Mouse (Mus musculus) embryonic facial prominence, embryonic 10.5 days (tissue): ENCODE results near the gene Kif13a. TPM values are rescaled to one million over a fixed set of nuclear protein-coding genes. Genes with fewer than 3 reads are reported as not detected.

Source experiments
- DNase-seq: peaks from one replicate; pipeline ENCODE4 v3.0.0-alpha.2; 2017; ENCODE audit warnings: low spot score
- H3K27ac ChIP-seq: fragments of 300-500 bp; sonication (generic); replicated peaks from 2 replicates; pipeline ENCODE4 v1.5.1; 2016; ENCODE audit warnings: mild to moderate bottlenecking
- H3K27me3 ChIP-seq: fragments of 300-500 bp; sonication (generic); replicated peaks from 2 replicates; pipeline ENCODE4 v1.6.1; 2016; ENCODE audit warnings: low read depth, mild to moderate bottlenecking; ENCODE audit not compliant: poor library complexity, severe bottlenecking
- H3K36me3 ChIP-seq: fragments of 300-500 bp; sonication (generic); replicated peaks from 2 replicates; pipeline ENCODE4 v1.6.1; 2016; ENCODE audit warnings: mild to moderate bottlenecking, moderate library complexity
- H3K4me1 ChIP-seq: fragments of 300-500 bp; sonication (generic); 2 replicates; pipeline ENCODE4 v1.6.1; 2016
- H3K4me3 ChIP-seq: fragments of 300-500 bp; sonication (generic); 2 replicates; pipeline ENCODE4 v1.5.1; 2016; ENCODE audit warnings: mild to moderate bottlenecking, moderate library complexity
- H3K9me3 ChIP-seq: fragments of 300-500 bp; sonication (generic); 2 replicates; pipeline ENCODE4 v1.6.1; 2016; ENCODE audit warnings: mild to moderate bottlenecking
- WGBS: fragments of 180-500 bp; shearing (Covaris S2); methylation state at CpG from one replicate; pipeline ENCODE4 v1.1.7; 2016; 5-methylcytosine and 5-hydroxymethylcytosine counted together
- polyA plus RNA-seq: library from polyadenylated mRNA; unstranded; fragments of >200 nt; fragmentation: Nextera tagmentation; extraction: Ambion mirVana; gene quantifications from 2 replicates; pipeline ENCODE4 v1.2.1, GENCODE M21; 2016

The Kif13a gene
- polyA plus RNA-seq, 1 experiment from 2014 or later, result 17.0 TPM

- no peak overlapping the region for H3K27ac ChIP-seq
- WGBS, result 90% methylated on average over 11 of the region's 11 CpGs
- no peaks in the 10 kb centered on the region for H3K9me3 ChIP-seq
- no peak for DNase-seq
- H3K4me1 ChIP-seq, result peaks cover 8% of the 10 kb centered on the region; the same call in 1 of the 2 replicates
- no peak overlapping the region for H3K4me3 ChIP-seq
- no peaks in the 10 kb centered on the region for H3K27me3 ChIP-seq
- no peaks in the 10 kb centered on the region for H3K36me3 ChIP-seq
Measured at GRCm38 (mm10) chr13:46872732-46873131, 56.9 kb downstream of the Kif13a start.

GRCm38 (mm10) chr13:46872194-46872593, 57.5 kb downstream of the Kif13a start:
- peaks cover 8% of the 10 kb centered on the region; the same call in 1 of the 2 replicates for H3K4me1 ChIP-seq
- DNase-seq, result no peak
- H3K36me3 ChIP-seq, result no peaks in the 10 kb centered on the region
- WGBS, result 75% methylated on average over 6 of the region's 6 CpGs
- no peak overlapping the region for H3K4me3 ChIP-seq
- H3K27ac ChIP-seq, result no peak overlapping the region
- no peaks in the 10 kb centered on the region for H3K27me3 ChIP-seq
- no peaks in the 10 kb centered on the region for H3K9me3 ChIP-seq

GRCm38 (mm10) chr13:46869464-46869863, 60.2 kb downstream of the Kif13a start:
- Histone ChIP-seq H3K27ac (no peak overlapping the region), H3K36me3 (no peaks in the 10 kb centered on the region), H3K4me1 (peaks cover 8% of the 10 kb centered on the region; the same call in 1 of the 2 replicates), H3K9me3 (no peaks in the 10 kb centered on the region), H3K4me3 (no peak overlapping the region), H3K27me3 (no peaks in the 10 kb centered on the region)
- no peak for DNase-seq
- 94% methylated on average over 13 of the region's 13 CpGs for WGBS

GRCm38 (mm10) chr13:46863169-46863748, 66.4 kb downstream of the Kif13a start:
- no peaks in the 10 kb centered on the region for H3K9me3 ChIP-seq
- no peaks in the 10 kb centered on the region for H3K4me1 ChIP-seq
- H3K4me3 ChIP-seq, result no peak overlapping the region
- 91% methylated on average over 3 of the region's 3 CpGs for WGBS
- no peak overlapping the region for H3K27ac ChIP-seq
- no peaks in the 10 kb centered on the region for H3K36me3 ChIP-seq
- DNase-seq, result no peak
- no peaks in the 10 kb centered on the region for H3K27me3 ChIP-seq

GRCm38 (mm10) chr13:46859876-46860275, 69.8 kb downstream of the Kif13a start:
- no peak for DNase-seq
- Histone ChIP-seq H3K9me3 (no peaks in the 10 kb centered on the region), H3K27me3 (no peaks in the 10 kb centered on the region), H3K4me3 (no peak overlapping the region), H3K36me3 (peaks cover 4% of the 10 kb centered on the region; the same call in 1 of the 2 replicates), H3K27ac (no peak overlapping the region), H3K4me1 (peaks cover 8% of the 10 kb centered on the region; the same call in 1 of the 2 replicates)
- 92% methylated on average over 2 of the region's 2 CpGs for WGBS

GRCm38 (mm10) chr13:46859173-46859572, 70.5 kb downstream of the Kif13a start:
- H3K9me3 ChIP-seq, result no peaks in the 10 kb centered on the region
- WGBS, result 96% methylated on average over 2 of the region's 2 CpGs
- H3K4me3 ChIP-seq, result no peak overlapping the region
- no peaks in the 10 kb centered on the region for H3K27me3 ChIP-seq
- peaks cover 8% of the 10 kb centered on the region; the same call in 1 of the 2 replicates for H3K4me1 ChIP-seq
- DNase-seq, result no peak
- no peak overlapping the region for H3K27ac ChIP-seq
- H3K36me3 ChIP-seq, result peaks cover 4% of the 10 kb centered on the region; the same call in 1 of the 2 replicates

- H3K9me3 ChIP-seq, result no peaks in the 10 kb centered on the region
- no peak for DNase-seq
- 87% methylated on average over 8 of the region's 8 CpGs for WGBS
- no peaks in the 10 kb centered on the region for H3K27me3 ChIP-seq
- H3K4me3 ChIP-seq, result no peak overlapping the region
- H3K4me1 ChIP-seq, result peaks cover 8% of the 10 kb centered on the region; the same call in 1 of the 2 replicates
- peaks cover 4% of the 10 kb centered on the region; the same call in 1 of the 2 replicates for H3K36me3 ChIP-seq
- no peak overlapping the region for H3K27ac ChIP-seq
Measured at GRCm38 (mm10) chr13:46858835-46859152, 70.9 kb downstream of the Kif13a start.

GRCm38 (mm10) chr13:46858143-46858834, 71.4 kb downstream of the Kif13a start:
- Histone ChIP-seq H3K36me3 (peaks cover 4% of the 10 kb centered on the region; the same call in 1 of the 2 replicates), H3K4me1 (peaks cover 8% of the 10 kb centered on the region; the same call in 1 of the 2 replicates), H3K27me3 (no peaks in the 10 kb centered on the region), H3K9me3 (no peaks in the 10 kb centered on the region), H3K4me3 (no peak overlapping the region), H3K27ac (no peak overlapping the region)
- WGBS, result 94% methylated on average over 8 of the region's 8 CpGs
- no peak for DNase-seq

GRCm38 (mm10) chr13:46854456-46854855, 75.2 kb downstream of the Kif13a start:
- H3K4me3 ChIP-seq, result no peak overlapping the region
- H3K36me3 ChIP-seq, result peaks cover 4% of the 10 kb centered on the region; the same call in 1 of the 2 replicates
- H3K27me3 ChIP-seq, result no peaks in the 10 kb centered on the region
- 90% methylated on average over 5 of the region's 5 CpGs for WGBS
- H3K4me1 ChIP-seq, result peaks cover 8% of the 10 kb centered on the region; the same call in 1 of the 2 replicates
- no peaks in the 10 kb centered on the region for H3K9me3 ChIP-seq
- DNase-seq, result no peak
- no peak overlapping the region for H3K27ac ChIP-seq

- Histone ChIP-seq H3K9me3 (no peaks in the 10 kb centered on the region), H3K4me3 (no peak overlapping the region), H3K27me3 (no peaks in the 10 kb centered on the region), H3K27ac (no peak overlapping the region), H3K4me1 (peaks cover 8% of the 10 kb centered on the region; the same call in 1 of the 2 replicates), H3K36me3 (peaks cover 4% of the 10 kb centered on the region; the same call in 1 of the 2 replicates)
- DNase-seq, result no peak
- whole genome bisulfite sequencing, result 94% methylated on average over 4 of the region's 4 CpGs
Measured at GRCm38 (mm10) chr13:46852470-46852869, 77.2 kb downstream of the Kif13a start.

GRCm38 (mm10) chr13:46845456-46845855, 84.2 kb downstream of the Kif13a start:
- Histone ChIP-seq H3K9me3 (no peaks in the 10 kb centered on the region), H3K27me3 (no peaks in the 10 kb centered on the region), H3K4me3 (no peak overlapping the region), H3K36me3 (peaks cover 3% of the 10 kb centered on the region; the same call in 1 of the 2 replicates), H3K4me1 (peaks cover 1% of the 10 kb centered on the region; the same call in 1 of the 2 replicates), H3K27ac (no peak overlapping the region)
- no peak for DNase-seq
- WGBS, result 89% methylated on average over 9 of the region's 9 CpGs

- Histone ChIP-seq H3K4me1 (peaks cover 3% of the 10 kb centered on the region; the same call in 1 of the 2 replicates), H3K27ac (no peak overlapping the region), H3K4me3 (no peak overlapping the region), H3K36me3 (peaks cover 3% of the 10 kb centered on the region; the same call in 1 of the 2 replicates), H3K9me3 (no peaks in the 10 kb centered on the region), H3K27me3 (no peaks in the 10 kb centered on the region)
- no peak for DNase-seq
- WGBS, result 85% methylated on average over 12 of the region's 12 CpGs
Measured at GRCm38 (mm10) chr13:46844561-46845235, 85.0 kb downstream of the Kif13a start.
